Mouse (Mus musculus) ovary, postnatal 10 days (tissue): ENCODE measurements around the gene Siah3.

ENCODE experiments used
- DNase-seq: peaks from one replicate; pipeline ENCODE4 v3.0.0; 2022; ENCODE audit warnings: low spot score

Gene Siah3

GRCm38 (mm10) chr14:75463171-75463570 is 7.4 kb downstream of the Siah3 start:
- DNase-seq, result no peak

DNA sequence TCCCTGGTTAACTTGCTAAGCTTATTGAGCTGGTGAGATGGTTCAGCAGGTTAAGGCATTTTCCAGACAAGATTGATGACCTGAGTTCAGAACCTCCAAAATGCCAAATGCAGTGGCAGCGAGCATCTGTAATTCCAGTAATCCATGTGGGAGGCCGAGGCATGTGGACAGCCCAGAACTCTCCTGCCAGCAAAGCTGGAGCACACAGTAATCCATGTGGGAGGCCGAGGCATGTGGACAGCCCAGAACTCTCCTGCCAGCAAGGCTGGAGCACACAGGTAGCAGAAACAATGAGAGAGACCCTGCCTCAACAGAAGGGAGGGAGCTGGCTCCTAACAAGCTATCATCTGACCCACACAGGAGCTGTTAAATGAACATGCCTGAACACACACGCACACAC is 13.2 kb downstream of the Siah3 start:
- no peak for DNase-seq

DNA sequence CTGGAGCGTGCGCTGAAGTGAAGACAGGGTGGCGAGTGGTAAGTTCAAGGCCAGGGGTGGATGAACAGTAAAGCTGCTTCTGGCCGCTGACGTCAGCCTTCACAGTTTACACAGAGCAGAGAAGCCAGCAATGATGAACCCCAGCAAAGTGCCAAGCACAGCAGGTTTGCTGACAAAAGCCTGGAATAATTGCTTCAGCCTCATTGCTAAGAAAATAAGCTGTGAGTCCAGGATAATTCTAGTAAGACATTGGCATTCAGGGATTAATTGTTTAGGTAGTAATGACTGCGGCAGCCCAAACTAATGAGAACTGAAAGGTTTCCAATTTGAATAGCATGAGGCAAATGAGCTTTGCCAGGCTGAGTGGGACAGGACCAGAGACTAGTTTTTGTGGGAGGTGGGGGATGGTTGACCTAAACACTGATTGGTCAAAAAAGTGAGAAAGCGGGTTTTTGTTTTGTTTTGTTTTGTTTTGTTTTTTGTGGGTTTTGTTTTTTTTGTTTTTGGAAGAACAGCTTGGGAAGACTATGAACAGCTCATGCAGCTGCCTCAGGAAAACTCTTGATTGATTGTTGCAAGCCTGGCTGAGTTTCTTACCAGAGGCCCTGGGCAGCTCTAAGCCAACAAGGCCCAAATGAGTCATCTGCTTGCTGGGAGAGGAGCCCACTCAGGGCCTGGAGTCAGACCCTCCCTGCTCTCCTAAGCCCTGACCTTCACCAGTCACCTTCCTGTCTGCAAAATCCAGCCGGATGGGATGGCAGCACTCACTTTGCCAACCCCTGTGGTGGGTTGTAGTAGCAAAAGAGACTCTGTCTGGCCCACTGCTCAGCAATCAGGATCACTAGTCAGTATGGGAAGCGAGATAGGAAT is 17.5 kb downstream of the Siah3 start:
- no peak for DNase-seq

DNA sequence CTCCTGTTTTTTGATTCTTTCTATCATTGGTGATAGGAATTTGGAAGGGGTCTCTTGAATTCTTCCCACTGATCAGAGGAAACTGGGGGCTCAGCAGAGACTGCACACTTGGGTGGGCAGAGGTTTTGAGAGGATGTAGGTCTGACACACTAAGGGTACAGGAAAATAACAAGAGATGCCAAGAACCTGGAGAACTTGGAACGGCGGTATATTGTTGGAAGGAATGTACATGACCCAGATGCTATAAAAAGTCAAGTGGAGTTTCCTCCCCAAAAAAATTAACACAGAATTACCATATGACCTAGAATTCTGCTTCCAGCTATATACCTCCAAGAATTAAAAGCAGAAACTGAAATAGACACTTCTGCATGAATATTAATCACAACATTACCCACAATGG is 20.1 kb downstream of the Siah3 start:
- no peak for DNase-seq

DNA sequence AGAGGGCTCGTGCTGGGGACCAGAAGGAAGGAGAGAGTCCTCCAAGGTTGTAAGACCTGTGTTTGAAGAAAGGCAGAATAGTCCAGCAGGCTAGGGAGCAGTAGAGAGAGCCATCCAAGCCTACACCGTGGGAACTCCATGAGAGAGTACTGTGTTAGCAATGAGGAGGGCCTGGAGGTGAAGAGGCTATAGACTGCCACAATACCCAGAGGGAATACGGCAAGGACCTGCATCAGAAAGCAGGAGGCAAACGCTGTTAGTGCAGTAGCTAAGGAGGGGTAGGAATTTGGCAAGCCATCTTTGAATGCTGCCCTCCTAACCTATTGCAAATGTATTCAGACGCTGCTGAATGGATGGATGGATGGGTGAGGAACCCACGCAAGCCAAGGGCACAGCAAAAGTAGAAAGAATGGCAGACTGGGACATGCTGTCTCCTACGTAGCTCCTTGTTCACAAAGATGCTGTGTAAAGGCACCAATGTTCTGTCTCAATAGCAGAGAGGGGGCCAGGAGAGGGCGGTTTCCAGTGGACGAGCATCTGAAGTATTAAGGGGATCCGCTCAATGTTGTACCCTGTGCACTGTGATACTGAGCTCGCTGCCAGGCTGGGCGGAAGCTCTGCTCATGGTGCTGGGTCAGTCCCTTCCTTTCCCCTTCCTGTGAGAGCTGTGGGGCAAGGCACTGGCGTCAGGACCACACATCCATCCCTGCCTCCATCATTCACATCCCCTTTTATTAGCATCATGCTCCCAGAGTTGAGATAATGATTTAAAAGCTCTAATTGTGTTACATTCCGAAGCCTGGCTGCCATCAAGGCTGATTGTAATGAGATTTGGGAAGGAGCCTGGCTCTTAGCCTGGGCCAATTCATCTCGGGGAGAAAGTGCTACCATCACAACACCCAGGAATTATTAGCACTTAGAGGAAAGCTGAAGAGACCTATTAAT is 26.7 kb downstream of the Siah3 start:
- DNase-seq, result no peak

GRCm38 (mm10) chr14:75483176-75483546 is 27.4 kb downstream of the Siah3 start:
- DNase-seq, result no peak

DNA sequence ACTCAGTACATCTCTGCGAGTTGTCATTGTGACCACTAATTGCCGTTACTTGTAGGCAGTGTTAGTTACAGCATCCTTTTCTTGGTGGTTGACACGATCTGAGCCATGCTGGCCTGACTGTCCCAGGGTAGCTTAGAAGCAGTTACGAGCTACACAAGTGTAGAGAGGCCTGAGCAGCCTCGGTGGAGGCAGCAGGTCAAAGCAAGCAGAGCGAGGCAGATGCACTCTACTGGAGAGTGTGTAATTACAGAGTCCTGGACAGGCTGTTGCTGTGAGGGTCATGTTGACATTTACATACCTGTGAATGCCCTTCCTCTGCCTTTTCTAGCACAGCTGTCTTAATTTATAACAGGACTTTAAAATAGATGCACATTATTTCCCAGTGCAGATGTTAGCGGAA is 32.1 kb downstream of the Siah3 start:
- no peak for DNase-seq

DNA sequence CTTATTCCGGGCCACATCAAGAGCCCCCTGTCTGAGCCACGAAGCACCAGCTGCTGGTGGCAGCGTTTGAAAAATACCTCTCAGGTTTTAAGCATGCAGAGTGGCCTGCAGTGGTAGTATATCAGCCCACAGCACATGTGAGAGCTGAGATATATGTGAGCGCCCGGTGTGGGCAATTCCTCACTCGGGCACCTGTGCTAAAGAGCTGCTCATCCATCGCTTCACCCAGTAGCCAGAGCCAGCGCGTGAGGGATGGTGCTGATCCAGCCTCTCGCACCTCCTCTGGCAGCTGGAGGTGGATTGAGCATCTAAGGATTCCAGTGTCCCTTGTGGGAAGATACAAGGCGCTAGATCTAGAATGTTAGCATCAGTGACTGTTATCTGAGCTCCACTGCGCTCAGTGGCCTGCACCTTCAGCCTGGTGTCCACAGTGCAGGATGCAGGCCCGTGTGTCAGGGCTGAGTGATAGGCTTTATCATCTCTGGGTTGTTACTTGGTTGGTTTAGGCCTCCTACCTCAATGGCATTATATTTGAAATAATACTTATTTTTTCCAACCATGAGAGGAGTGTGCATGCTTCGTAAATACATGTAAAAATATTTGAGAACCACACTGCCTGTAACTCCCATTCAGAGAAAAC is 37.9 kb downstream of the Siah3 start:
- DNase-seq, result no peak

DNA sequence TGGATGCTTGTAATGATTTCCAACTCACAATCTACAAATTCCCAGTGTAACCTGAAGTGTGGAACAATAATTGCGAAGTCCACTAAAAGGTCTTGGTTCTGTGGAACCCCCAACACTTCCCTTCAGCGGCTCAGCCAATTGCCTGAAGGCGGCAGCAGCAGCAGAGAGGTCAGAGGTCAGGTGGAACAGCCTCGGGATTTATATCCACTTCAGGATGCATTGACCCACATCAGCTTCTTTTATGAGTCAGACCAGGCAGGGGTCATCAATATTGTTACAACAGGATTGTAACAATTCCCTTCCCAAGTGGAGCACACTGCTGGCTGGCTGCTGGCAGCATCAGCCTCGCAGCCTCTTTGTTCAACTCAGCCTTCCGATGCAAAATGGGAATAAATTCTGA is 39.1 kb downstream of the Siah3 start:
- no peak for DNase-seq

DNA sequence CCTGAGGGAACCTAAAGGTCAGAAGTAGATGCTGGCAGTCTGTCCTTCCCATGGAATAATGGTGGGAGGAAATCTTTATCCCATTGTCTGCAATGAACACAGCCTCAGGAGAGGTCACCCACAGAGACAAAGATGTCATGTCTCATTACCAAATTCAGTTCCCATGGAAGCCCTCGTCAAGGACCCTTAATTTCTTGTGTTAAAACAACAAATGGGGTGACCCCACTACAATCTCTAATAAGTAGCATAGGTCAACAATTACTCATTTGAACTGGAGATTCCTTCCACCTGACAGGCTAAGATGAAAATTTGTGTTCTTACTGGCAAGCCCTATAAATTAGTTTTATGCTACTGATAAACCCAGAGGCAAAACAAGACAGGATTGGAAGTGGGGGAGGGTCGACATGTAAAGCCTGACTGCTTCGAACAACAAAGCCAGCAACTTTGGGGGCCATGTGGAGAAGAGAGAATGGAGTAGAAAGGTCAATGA is 45.8 kb downstream of the Siah3 start:
- no peak for DNase-seq

DNA sequence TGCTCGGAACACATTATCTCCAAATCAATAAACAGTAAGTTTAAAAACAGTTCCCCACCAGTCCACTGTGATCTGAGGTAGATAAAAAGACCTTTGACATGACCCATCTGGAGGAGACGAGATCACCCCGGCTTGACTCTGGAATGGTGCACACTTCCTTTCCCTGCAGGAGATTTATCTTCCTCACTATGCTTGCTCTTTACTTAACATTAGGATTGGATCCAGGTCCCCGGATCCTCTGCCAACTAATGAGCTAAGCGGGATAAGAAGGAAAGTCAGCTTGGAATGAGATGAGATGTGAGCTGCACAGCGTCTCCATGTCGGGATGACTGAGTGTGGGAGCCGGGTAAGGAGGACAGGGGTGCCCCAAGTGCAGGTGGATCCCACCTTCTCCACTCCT is 46.7 kb downstream of the Siah3 start:
- peak; percentile 11 for DNase-seq

- no peak for DNase-seq
Observed at GRCm38 (mm10) chr14:75504255-75504654, 48.5 kb downstream of the Siah3 start.

DNA sequence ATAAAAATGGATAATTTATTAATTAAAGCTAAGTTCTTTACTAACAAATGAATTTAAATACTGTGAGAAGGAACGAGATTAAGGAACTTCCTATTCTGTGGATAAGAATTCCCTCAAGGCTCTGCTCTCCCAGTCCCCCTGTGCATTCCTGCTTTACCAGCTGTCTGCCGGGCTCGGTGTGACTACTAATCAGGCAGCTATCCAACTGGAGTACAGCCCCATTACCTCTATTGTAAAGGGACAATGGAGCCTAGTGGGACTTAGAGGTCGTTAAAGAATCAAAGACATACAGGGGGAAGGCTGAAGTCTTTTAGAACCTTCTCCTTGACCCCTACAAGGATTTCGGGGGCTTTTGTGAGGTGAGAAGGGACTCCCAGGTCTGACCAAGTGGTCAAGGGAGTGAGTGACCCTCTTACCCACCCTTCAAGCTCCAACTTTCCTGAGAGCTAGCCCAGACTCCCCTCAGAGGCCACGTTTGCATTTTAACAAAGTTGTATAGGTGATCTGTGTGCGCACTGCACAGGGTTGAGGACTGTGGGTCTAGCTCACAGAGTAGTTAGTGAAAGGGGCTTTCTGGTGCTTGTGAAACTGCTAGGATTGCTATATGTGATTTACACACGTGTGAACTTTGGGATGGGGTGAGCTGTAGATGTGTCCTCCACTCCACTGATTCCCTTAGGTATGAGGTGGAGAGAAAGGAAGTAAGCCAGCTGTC is 49.5 kb downstream of the Siah3 start:
- DNase-seq, result no peak

DNA sequence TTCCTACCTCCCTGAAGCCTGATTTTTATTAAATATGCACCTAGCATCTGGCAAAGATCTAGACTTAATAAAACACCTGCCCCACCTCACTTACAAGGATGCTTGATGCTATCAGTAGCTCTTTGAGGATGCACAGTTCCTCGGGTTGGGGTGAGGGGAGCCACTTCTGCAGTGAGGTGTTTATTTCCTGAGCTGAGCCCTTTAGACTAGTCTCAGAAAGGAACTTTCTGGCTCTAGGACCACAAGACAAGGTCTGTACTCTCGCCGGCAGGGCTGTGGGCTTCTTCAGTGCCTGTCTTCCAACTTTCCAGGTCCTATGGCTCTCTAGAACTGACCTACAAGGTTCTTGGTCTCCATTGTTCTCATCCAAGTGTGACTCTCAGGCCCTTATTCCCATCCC is 50.5 kb downstream of the Siah3 start:
- no peak for DNase-seq

GRCm38 (mm10) chr14:75510125-75510524 is 54.3 kb downstream of the Siah3 start:
- DNase-seq, result no peak

GRCm38 (mm10) chr14:75512946-75513345 is 57.2 kb downstream of the Siah3 start:
- DNase-seq, result no peak

DNA sequence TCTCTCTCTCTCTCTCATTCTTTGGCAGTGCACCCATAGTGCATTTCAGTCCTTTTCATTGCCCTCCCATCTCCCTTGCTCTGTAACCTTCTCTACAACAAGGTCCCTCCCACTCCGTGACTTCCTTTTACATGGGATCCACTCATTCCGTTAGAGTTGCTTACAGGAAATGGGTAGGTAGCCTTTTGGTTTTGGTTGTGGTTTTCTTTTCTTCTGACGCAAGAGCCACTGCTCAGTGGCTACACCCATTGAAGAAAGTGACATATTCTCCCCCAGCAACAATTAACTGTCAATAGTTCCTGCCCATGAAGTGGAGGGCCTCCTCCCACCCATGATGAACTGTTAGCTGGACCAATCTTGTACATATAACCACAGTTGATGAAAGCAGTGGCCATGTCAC is 60.4 kb downstream of the Siah3 start:
- no peak for DNase-seq

GRCm38 (mm10) chr14:75516917-75517595 is 61.3 kb downstream of the Siah3 start:
- DNase-seq, result no peak

DNA sequence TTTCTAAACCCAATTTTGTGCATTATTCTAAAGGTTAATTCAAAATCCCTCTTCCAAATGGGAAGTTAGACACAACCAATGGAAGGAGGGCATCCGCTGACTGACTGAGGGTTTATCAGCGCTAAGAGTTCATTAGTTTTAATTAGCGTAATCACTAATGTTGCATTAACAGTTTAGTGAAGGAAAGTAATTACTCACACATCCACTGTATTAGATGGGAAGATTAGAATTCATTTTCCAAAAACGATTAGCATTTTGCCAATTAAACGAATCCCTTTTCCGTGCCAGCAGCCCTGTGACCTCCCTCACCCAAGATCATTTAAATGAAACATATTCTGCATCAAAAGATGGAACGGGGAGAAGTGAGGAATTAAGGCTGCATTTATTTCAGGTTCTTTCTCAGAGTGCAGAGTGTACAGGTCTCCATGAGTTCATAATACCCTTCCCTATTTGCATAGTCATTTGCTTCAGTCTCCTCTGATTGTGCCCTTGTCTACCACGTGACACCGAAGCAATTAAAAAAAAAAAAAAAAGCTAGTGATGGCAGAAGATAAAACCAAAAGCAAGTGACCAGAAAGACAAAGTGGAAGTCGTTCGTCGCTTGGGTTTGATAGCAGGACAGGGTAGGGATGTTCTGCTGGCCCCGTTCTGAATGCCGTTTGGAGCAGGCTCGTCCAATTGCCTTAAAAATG is 62.6 kb downstream of the Siah3 start:
- no peak for DNase-seq

DNA sequence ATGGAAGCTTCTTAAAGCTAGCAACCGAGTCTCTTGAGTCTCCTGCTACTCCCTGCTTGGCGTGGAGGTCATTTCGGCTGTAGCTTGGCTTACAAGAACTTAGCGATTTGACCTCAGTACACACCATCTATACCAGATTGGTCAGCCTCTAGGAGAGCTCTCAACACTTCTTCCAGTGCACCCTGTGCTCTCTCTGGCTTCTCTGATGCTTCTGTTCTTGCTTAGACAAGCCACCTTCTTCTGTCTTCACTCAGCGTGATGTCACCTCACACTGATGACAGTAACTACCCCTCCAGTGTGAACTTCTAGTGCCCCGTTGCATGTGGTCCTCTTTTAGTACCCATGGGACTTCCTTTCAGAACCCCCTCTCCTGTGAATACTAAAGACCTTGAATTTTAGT is 63.1 kb downstream of the Siah3 start:
- DNase-seq, result no peak

- DNase-seq, result no peak
Observed at GRCm38 (mm10) chr14:75519668-75520067, 63.9 kb downstream of the Siah3 start.
